Mouse (Mus musculus) erythroblast, embryonic 14.5 days (primary cell): ENCODE measurements around the gene Prss34.

ENCODE experiments used
- GATA1 ChIP-seq: IDR thresholded peaks from 2 replicates; pipeline ENCODE4 v1.6.1; 2012; ENCODE audit warnings: low read length, inconsistent platforms, mixed read lengths
- TAL1 ChIP-seq: IDR thresholded peaks from 3 replicates; pipeline ENCODE4 v1.6.1; 2012; ENCODE audit warnings: low read length, inconsistent platforms, mixed read lengths

GRCm38 (mm10) chr17:25273706-25274501 lies 24.3 kb upstream of the Prss34 start:
- no peak for TF ChIP-seq TAL1
- no peak for TF ChIP-seq GATA1
